ENCODE assay signal across 19 mouse cellular contexts in the genomic region with DNA sequence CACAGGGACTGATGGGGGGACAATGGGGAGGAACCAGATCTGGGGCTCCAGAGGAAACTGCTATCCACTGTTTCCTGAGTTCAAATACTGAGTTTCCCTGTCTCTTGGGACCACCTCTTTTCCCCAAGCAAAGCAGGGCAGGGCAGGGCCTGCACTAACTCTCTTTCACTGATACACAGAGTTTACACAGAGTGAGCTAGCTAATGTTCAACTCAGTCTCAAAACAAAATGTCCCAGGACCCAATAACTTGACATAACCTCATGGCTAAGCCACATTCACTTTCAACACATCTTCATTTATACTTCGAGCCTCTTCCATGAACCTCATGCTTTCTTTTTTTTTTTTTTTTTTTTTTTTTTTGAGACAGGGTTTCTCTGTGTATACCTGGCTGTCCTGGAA.
"Had no signal": no experiment of that assay in that cellular context is flagged by ENCODE, and none has a peak within 500 bp of the region (broad histone marks: within the 10 kb centered on the region; RNA-seq: fewer than 3 reads in every experiment).

No protein-coding gene starts in this region.

- H3K27me3 ChIP-seq: kidney, embryonic 15.5 days; limb, embryonic 12.5 days; limb, embryonic 15.5 days; midbrain, embryonic 12.5 days; midbrain, embryonic 15.5 days; neural tube, embryonic 13.5 days; stomach, embryonic 15.5 days had no signal

- H3K4me2 ChIP-seq: kidney, embryonic 15.5 days; limb, embryonic 12.5 days; limb, embryonic 15.5 days; midbrain, embryonic 12.5 days; midbrain, embryonic 15.5 days; neural tube, embryonic 13.5 days; stomach, embryonic 15.5 days had no signal

- H3K4me1 ChIP-seq: limb, embryonic 12.5 days; midbrain, embryonic 12.5 days; midbrain, embryonic 15.5 days; neural tube, embryonic 13.5 days had no signal

- DNase-seq: kidney, adult 18-20 months; kidney, postnatal 36 days; layer of hippocampus, postnatal 36 days; left cerebral cortex, postnatal 4 days; lung, adult 2 months; lung, postnatal 14 days; lung, postnatal 4 days; right cerebral cortex, postnatal 25 days; spleen, adult 18-20 months; thymus, postnatal 25 days had no signal

- H3K9ac ChIP-seq: kidney, embryonic 15.5 days; limb, embryonic 12.5 days; limb, embryonic 15.5 days; midbrain, embryonic 12.5 days; midbrain, embryonic 15.5 days; neural tube, embryonic 13.5 days; stomach, embryonic 15.5 days had no signal

- ATAC-seq: intestine, embryonic 16.5 days; midbrain, embryonic 15.5 days had no signal

- H3K4me3 ChIP-seq: kidney, embryonic 15.5 days; limb, embryonic 12.5 days; limb, embryonic 15.5 days; midbrain, embryonic 12.5 days; midbrain, embryonic 15.5 days; myocyte; neural tube, embryonic 13.5 days; stomach, embryonic 15.5 days had no signal

- H3K27ac ChIP-seq: kidney, embryonic 15.5 days; limb, embryonic 12.5 days; limb, embryonic 15.5 days; midbrain, embryonic 12.5 days; midbrain, embryonic 15.5 days; neural tube, embryonic 13.5 days; stomach, embryonic 15.5 days had no signal

- H3K9me3 ChIP-seq: kidney, embryonic 15.5 days; limb, embryonic 15.5 days; midbrain, embryonic 12.5 days; midbrain, embryonic 15.5 days; neural tube, embryonic 13.5 days; stomach, embryonic 15.5 days had no signal
